In the genomic region with DNA sequence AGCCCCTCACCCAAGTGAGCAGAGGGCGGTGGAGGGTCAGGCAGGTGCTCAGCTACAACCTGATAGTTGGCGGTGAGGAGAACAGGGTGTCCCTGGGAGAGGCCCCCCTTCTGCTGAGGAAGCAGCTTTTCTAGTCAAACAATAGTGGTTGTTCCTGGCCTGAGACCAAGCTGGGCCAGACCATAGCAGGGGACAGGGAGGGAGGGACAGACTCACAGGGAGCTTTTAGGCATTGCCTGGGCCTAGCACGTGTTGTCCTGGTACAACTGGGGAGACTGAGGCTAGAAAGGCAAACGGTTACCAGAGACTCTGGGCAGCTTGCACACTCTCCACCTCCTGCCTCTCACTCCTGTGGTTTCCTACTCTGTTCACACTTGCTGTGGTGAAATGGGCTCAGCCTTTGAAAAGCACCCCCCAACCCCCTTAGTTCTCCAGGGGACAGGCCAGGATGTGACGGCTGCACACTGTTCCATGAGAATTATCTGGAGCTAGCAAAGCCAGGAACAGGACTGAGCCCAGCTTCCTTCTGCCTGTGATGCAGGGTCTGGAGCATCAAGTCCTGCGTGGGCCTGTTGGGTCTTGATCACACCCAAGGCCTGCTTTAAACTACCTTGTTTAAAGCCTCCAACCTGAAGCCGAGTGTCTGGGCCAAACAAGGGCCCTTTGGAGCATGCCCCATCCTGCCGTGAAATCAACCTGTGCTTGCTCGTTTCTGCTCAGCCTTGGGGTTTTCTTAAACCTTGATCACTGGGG, we compare ENCODE assay signal across 9 mouse cellular contexts. TPM values are rescaled to one million over a fixed set of nuclear protein-coding genes. Genes with fewer than 3 reads are reported as not detected.
DNase-seq lines count a peak whose midpoint lies in the region; ATAC-seq and TF ChIP-seq lines count a peak whose summit lies in the region.
"Had no signal": no experiment of that assay in that cellular context is flagged by ENCODE, and none has a peak within 500 bp of the region (broad histone marks: within the 10 kb centered on the region; RNA-seq: fewer than 3 reads in every experiment).

No protein-coding gene starts in this region.

- H3K9me3 ChIP-seq in embryonic facial prominence, embryonic 12.5 days = no peaks in the 10 kb centered on the region
- peaks cover 5% of the 10 kb centered on the region; the same call in 1 of the 2 replicates for H3K9me3 ChIP-seq in embryonic facial prominence, embryonic 10.5 days
- H3K9me3 ChIP-seq in E14TG2a.4 (ENCODE audit: low read length) = no peaks in the 10 kb centered on the region
- no peaks in the 10 kb centered on the region for H3K9me3 ChIP-seq in heart, embryonic 16.5 days (replicated peaks; ENCODE audit: control insufficient read depth, low read length)

- ATAC-seq in embryonic facial prominence, embryonic 12.5 days (ENCODE audit: insufficient number of reproducible peaks, insufficient read depth, low FRiP score, low TSS enrichment) = no peak
- ATAC-seq in heart, embryonic 16.5 days (replicated peaks; ENCODE audit: extremely low read depth, insufficient read depth, low FRiP score) = peak; percentile 37
- ATAC-seq in erythroid progenitor cell, adult 5-6 weeks (replicated peaks; ENCODE audit: low FRiP score, poor library complexity, severe bottlenecking) = no peak
- no peak for ATAC-seq in erythroblast, adult 5-6 weeks (replicated peaks; ENCODE audit: low FRiP score, poor library complexity, severe bottlenecking)

- peaks cover 3% of the 10 kb centered on the region; the same call in 1 of the 2 replicates for H3K4me1 ChIP-seq in embryonic facial prominence, embryonic 12.5 days
- H3K4me1 ChIP-seq in embryonic facial prominence, embryonic 10.5 days = peaks cover 26% of the 10 kb centered on the region
- H3K4me1 ChIP-seq in E14TG2a.4 (replicated peaks; ENCODE audit: low read depth, low read length) = peaks cover 89% of the 10 kb centered on the region
- H3K4me1 ChIP-seq in heart, embryonic 16.5 days (ENCODE audit: control insufficient read depth, insufficient read depth, low read length) = peaks cover 13% of the 10 kb centered on the region

- no peak overlapping the region for H3K4me2 ChIP-seq in embryonic facial prominence, embryonic 12.5 days (replicated peaks)
- no peak overlapping the region for H3K4me2 ChIP-seq in heart, embryonic 16.5 days (ENCODE audit: low read depth, low read length)

- TF ChIP-seq CTCF in E14TG2a.4 (conservative IDR thresholded peaks at IDR 0.05; ENCODE audit: low read length) = no peak

- DNase-seq in embryonic facial prominence, embryonic 10.5 days (ENCODE audit: low spot score) = no peak
- peak; percentile 78 to 86 for DNase-seq in lung, adult 18-20 months
- DNase-seq in thymus, postnatal 36 days = no peak

- peaks cover 26% of the 10 kb centered on the region for H3K27me3 ChIP-seq in embryonic facial prominence, embryonic 12.5 days
- peaks cover 41% of the 10 kb centered on the region for H3K27me3 ChIP-seq in embryonic facial prominence, embryonic 10.5 days (replicated peaks; ENCODE audit: low read depth, poor library complexity, severe bottlenecking)
- H3K27me3 ChIP-seq in E14TG2a.4 (ENCODE audit: insufficient read depth, low read length) = no peaks in the 10 kb centered on the region
- no peaks in the 10 kb centered on the region for H3K27me3 ChIP-seq in heart, embryonic 16.5 days (ENCODE audit: control insufficient read depth, insufficient read depth, low read length)

- peak overlapping the region; percentile 65 for H3K27ac ChIP-seq in embryonic facial prominence, embryonic 12.5 days
- H3K27ac ChIP-seq in embryonic facial prominence, embryonic 10.5 days (replicated peaks) = no peak overlapping the region
- H3K27ac ChIP-seq in heart, embryonic 16.5 days (ENCODE audit: low read length) = peak overlapping the region; percentile 83

- H3K4me3 ChIP-seq in embryonic facial prominence, embryonic 12.5 days = no peak overlapping the region
- no peak overlapping the region for H3K4me3 ChIP-seq in embryonic facial prominence, embryonic 10.5 days
- H3K4me3 ChIP-seq in E14TG2a.4 (replicated peaks; ENCODE audit: low read length) = peak overlapping the region; percentile 90
- H3K4me3 ChIP-seq in heart, embryonic 16.5 days (ENCODE audit: low read length) = no peak overlapping the region

- no peak overlapping the region for H3K9ac ChIP-seq in embryonic facial prominence, embryonic 12.5 days
- no peak overlapping the region for H3K9ac ChIP-seq in heart, embryonic 16.5 days (ENCODE audit: low read length)

- peaks cover 35% of the 10 kb centered on the region for H3K36me3 ChIP-seq in embryonic facial prominence, embryonic 12.5 days
- H3K36me3 ChIP-seq in embryonic facial prominence, embryonic 10.5 days (replicated peaks) = peaks cover 49% of the 10 kb centered on the region
- peaks cover 71% of the 10 kb centered on the region for H3K36me3 ChIP-seq in E14TG2a.4 (ENCODE audit: insufficient read depth, low read length)
- H3K36me3 ChIP-seq in heart, embryonic 16.5 days (ENCODE audit: control insufficient read depth, insufficient read depth) = peaks cover 12% of the 10 kb centered on the region

- 75% methylated on average over 9 of the region's 9 CpGs for WGBS in embryonic facial prominence, embryonic 12.5 days
- 82% methylated on average over 9 of the region's 9 CpGs for WGBS in embryonic facial prominence, embryonic 10.5 days
- 65% methylated on average over 9 of the region's 9 CpGs for WGBS in heart, embryonic 16.5 days

RNA-seq across cellular contexts. Expression of a gene that starts 1.6 kb away (rescaled TPM):
- polyA plus RNA-seq in embryonic facial prominence, embryonic 12.5 days (2016; fragmentation: Nextera tagmentation; extraction: Ambion mirVana) = 3.0 and 3.6 TPM in 2 replicates
- 2.2 and 2.4 TPM in 2 replicates for polyA plus RNA-seq in embryonic facial prominence, embryonic 10.5 days (2016; fragmentation: Nextera tagmentation; extraction: Ambion mirVana)
- 10.0 and 14.0 TPM in 2 replicates for polyA plus RNA-seq in heart, embryonic 16.5 days (2015; fragmentation: Nextera tagmentation; extraction: Ambion mirVana)
- total RNA-seq in erythroid progenitor cell, adult 5-6 weeks (2015; ENCODE audit: low replicate concordance) = not detected in 2 replicates
- total RNA-seq in erythroid progenitor cell, adult 5-6 weeks (2017; ENCODE audit: low replicate concordance) = 2.6 TPM in 1 of 2 replicates, not detected in the other
- total RNA-seq in erythroblast, adult 5-6 weeks (2015; ENCODE audit: low replicate concordance) = not detected in 2 replicates
- total RNA-seq in erythroblast, adult 5-6 weeks (2017; ENCODE audit: low replicate concordance) = not detected in 2 replicates

RNA-seq across cellular contexts. Expression of a gene that starts 19.8 kb away (rescaled TPM):
- not detected in 2 replicates for polyA plus RNA-seq in embryonic facial prominence, embryonic 12.5 days (2016; fragmentation: Nextera tagmentation; extraction: Ambion mirVana)
- polyA plus RNA-seq in embryonic facial prominence, embryonic 10.5 days (2016; fragmentation: Nextera tagmentation; extraction: Ambion mirVana) = not detected in 2 replicates
- polyA plus RNA-seq in heart, embryonic 16.5 days (2015; fragmentation: Nextera tagmentation; extraction: Ambion mirVana) = 0.21 and 0.33 TPM in 2 replicates
- 2.2 and 4.6 TPM in 2 replicates for total RNA-seq in erythroid progenitor cell, adult 5-6 weeks (2015; ENCODE audit: low replicate concordance)
- 3.7 and 4.3 TPM in 2 replicates for total RNA-seq in erythroid progenitor cell, adult 5-6 weeks (2017; ENCODE audit: low replicate concordance)
- 2.1 and 4.4 TPM in 2 replicates for total RNA-seq in erythroblast, adult 5-6 weeks (2015; ENCODE audit: low replicate concordance)
- 2.1 and 6.4 TPM in 2 replicates for total RNA-seq in erythroblast, adult 5-6 weeks (2017; ENCODE audit: low replicate concordance)
- polyA plus RNA-seq: C2C12 had no signal

RNA-seq across cellular contexts. Expression of a gene that starts 29.8 kb away (rescaled TPM):
- 34.7 and 39.2 TPM in 2 replicates for polyA plus RNA-seq in embryonic facial prominence, embryonic 12.5 days (2016; fragmentation: Nextera tagmentation; extraction: Ambion mirVana)
- polyA plus RNA-seq in embryonic facial prominence, embryonic 10.5 days (2016; fragmentation: Nextera tagmentation; extraction: Ambion mirVana) = 27.4 and 31.0 TPM in 2 replicates
- polyA plus RNA-seq in heart, embryonic 16.5 days (2015; fragmentation: Nextera tagmentation; extraction: Ambion mirVana) = 19.4 and 20.9 TPM in 2 replicates
- total RNA-seq in erythroid progenitor cell, adult 5-6 weeks (2015; ENCODE audit: low replicate concordance) = 2.2 and 2.5 TPM in 2 replicates
- 3.0 and 4.2 TPM in 2 replicates for total RNA-seq in erythroid progenitor cell, adult 5-6 weeks (2017; ENCODE audit: low replicate concordance)
- total RNA-seq in erythroblast, adult 5-6 weeks (2015; ENCODE audit: low replicate concordance) = 1.7 and 3.5 TPM in 2 replicates
- total RNA-seq in erythroblast, adult 5-6 weeks (2017; ENCODE audit: low replicate concordance) = 0.42 and 1.4 TPM in 2 replicates

RNA-seq across cellular contexts. Expression of a gene that starts 40.9 kb away (rescaled TPM):
- polyA plus RNA-seq in embryonic facial prominence, embryonic 12.5 days (2016; fragmentation: Nextera tagmentation; extraction: Ambion mirVana) = 0.06 and 0.09 TPM in 2 replicates
- polyA plus RNA-seq in embryonic facial prominence, embryonic 10.5 days (2016; fragmentation: Nextera tagmentation; extraction: Ambion mirVana) = 0.09 and 0.36 TPM in 2 replicates
- 0.15 and 0.20 TPM in 2 replicates for polyA plus RNA-seq in heart, embryonic 16.5 days (2015; fragmentation: Nextera tagmentation; extraction: Ambion mirVana)
- total RNA-seq in erythroid progenitor cell, adult 5-6 weeks (2015; ENCODE audit: low replicate concordance) = not detected in 2 replicates
- total RNA-seq in erythroid progenitor cell, adult 5-6 weeks (2017; ENCODE audit: low replicate concordance) = 0.39 TPM in 1 of 2 replicates, not detected in the other
- not detected in 2 replicates for total RNA-seq in erythroblast, adult 5-6 weeks (2015; ENCODE audit: low replicate concordance)
- total RNA-seq in erythroblast, adult 5-6 weeks (2017; ENCODE audit: low replicate concordance) = not detected in 2 replicates

RNA-seq across cellular contexts. Expression of a gene that starts 56.3 kb away (rescaled TPM):
- 70.0 and 73.9 TPM in 2 replicates for polyA plus RNA-seq in embryonic facial prominence, embryonic 12.5 days (2016; fragmentation: Nextera tagmentation; extraction: Ambion mirVana)
- polyA plus RNA-seq in embryonic facial prominence, embryonic 10.5 days (2016; fragmentation: Nextera tagmentation; extraction: Ambion mirVana) = 102 and 105 TPM in 2 replicates
- 31.1 and 34.1 TPM in 2 replicates for polyA plus RNA-seq in heart, embryonic 16.5 days (2015; fragmentation: Nextera tagmentation; extraction: Ambion mirVana)
- 42.2 and 60.4 TPM in 2 replicates for total RNA-seq in erythroid progenitor cell, adult 5-6 weeks (2015; ENCODE audit: low replicate concordance)
- total RNA-seq in erythroid progenitor cell, adult 5-6 weeks (2017; ENCODE audit: low replicate concordance) = 23.9 and 24.6 TPM in 2 replicates
- 12.7 and 19.6 TPM in 2 replicates for total RNA-seq in erythroblast, adult 5-6 weeks (2015; ENCODE audit: low replicate concordance)
- 10.8 and 18.4 TPM in 2 replicates for total RNA-seq in erythroblast, adult 5-6 weeks (2017; ENCODE audit: low replicate concordance)

Comparison
In these comparisons a context has a peak if more than half of its experiments do, and no peak if none do; other contexts are left out.
1. DNase-seq: peak in lung, adult 18-20 months (2 of 2); none in embryonic facial prominence, embryonic 10.5 days (single experiment) and thymus, postnatal 36 days (0 of 2).